Mouse (Mus musculus) left cerebral cortex, adult 2 months (tissue): Measurements from ENCODE around the gene Gpcpd1. TPM values are rescaled to one million over a fixed set of nuclear protein-coding genes. Genes with fewer than 3 reads are reported as not detected.
A peak's percentile ranks its signal among the peaks of the same experiment; 100 is the strongest.

Source experiments
- DNase-seq, 2 experiments: peaks; one replicate each; pipeline ENCODE4 v3.0.0; 2021 to 2022; ENCODE audit warnings: low spot score in 2 of 2, mixed read lengths in 1 of 2; ENCODE audit errors: extremely low spot score in 1 of 2
- H3K27ac ChIP-seq: fragments of 200-600 bp; 2 replicates; pipeline ENCODE4 v1.8.1; 2022
- H3K4me3 ChIP-seq: fragments of 200-600 bp; 2 replicates; pipeline ENCODE4 v1.8.1; 2022
- CTCF ChIP-seq: fragments of 200-600 bp; IDR thresholded peaks from 2 replicates; pipeline ENCODE4 v1.8.1; 2022; ENCODE audit warnings: antibody characterized with exemption, mild to moderate bottlenecking, moderate library complexity
- intact Hi-C: fragments of 180-260 bp; cut with DNase I; formaldehyde crosslinking; loops from one replicate; pipeline ENCODE4 v1.15.1; 2025
- total RNA-seq, 2 experiments: library from RNA; stranded (reverse); gene quantifications; 2 replicates each; pipeline ENCODE4 v1.2.3; 2021

Gene Gpcpd1
- total RNA-seq, 2 experiments from 2014 or later: 74.2 to 86.0 TPM

DNA sequence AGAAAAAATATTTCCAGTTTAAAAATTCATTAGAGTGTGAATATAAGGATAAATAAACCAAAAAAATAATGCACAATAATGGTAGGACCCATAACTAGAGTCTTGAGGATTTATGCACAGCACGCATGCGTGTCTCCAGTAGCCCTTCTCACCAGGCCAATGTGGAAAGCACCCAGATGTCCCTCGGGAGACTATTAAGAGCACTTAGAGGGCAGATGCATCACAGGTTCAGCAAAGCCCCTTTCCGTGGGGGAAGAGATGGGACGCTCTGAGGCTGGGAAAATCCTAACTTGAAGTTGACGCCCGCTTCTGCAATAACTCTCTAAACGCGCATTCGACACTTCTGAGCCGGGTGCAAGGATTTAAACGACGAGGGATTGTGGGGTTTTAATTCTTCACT lies 71.9 kb downstream of the Gpcpd1 start:
- Histone ChIP-seq H3K4me3 (no peak overlapping the region), H3K27ac (no peak overlapping the region)
- no peak for DNase-seq
- intact Hi-C loops: loop anchor here (1.0 to 5.0 kb wide), 3 partner anchors 186 to 302 kb away; partner anchors contain the start of genes Mcm8 and Trmt6
- no peak for TF ChIP-seq CTCF

DNA sequence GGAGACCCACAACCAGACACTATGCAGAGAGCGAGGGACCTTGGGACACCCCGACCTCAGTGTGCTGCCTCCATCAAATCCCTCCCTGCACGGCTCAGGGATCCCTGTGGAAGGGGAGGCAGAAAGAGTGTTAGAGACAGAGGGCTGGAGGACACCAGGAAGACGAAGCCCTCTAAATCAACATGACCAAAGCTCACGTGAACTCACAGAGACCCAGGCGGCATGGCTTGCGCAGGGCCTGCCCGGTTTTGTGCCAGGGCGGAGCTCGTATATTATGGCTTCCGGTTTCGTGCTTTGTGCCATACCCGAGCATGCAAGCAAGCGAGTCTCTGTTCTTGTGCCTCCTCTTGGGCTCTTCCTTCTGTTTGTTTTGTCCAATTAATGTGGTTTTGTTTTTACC lies 72.5 kb downstream of the Gpcpd1 start:
- H3K4me3 ChIP-seq: no peak overlapping the region
- no peak for DNase-seq
- TF ChIP-seq CTCF: no peak
- H3K27ac ChIP-seq: no peak overlapping the region
- intact Hi-C loops: loop anchor here (2.0 to 5.0 kb wide), 2 partner anchors 202 to 302 kb away; partner anchors contain the start of genes Mcm8 and Trmt6

DNA sequence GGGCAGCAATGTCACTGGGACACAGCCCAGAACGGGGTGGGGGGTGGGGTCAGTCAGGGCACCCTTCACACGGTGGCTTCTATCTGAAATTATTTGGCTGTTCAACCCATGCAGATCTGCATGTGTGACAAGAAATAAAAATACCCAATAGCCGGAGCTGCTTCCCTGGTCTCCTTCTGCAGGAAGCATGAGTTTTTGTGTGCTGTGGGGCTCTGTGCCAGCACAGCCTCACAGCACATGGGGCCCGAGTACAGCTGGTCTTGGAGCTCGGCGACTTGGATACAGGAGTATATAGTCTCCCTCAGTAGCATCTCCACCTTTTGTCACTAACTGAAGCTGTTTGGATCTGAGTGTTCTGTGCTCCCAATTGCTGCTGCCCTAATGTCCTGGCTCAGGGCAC lies 73.2 kb downstream of the Gpcpd1 start:
- no peak overlapping the region for H3K4me3 ChIP-seq
- peak overlapping the region; percentile 83 for H3K27ac ChIP-seq
- peak in 1 of 2 experiments; percentile 53 for DNase-seq
- TF ChIP-seq CTCF: no peak
- intact Hi-C loops: loop anchor here (2.0 to 5.0 kb wide), 2 partner anchors 173 to 202 kb away; partner anchors contain the start of gene Shld1

DNA sequence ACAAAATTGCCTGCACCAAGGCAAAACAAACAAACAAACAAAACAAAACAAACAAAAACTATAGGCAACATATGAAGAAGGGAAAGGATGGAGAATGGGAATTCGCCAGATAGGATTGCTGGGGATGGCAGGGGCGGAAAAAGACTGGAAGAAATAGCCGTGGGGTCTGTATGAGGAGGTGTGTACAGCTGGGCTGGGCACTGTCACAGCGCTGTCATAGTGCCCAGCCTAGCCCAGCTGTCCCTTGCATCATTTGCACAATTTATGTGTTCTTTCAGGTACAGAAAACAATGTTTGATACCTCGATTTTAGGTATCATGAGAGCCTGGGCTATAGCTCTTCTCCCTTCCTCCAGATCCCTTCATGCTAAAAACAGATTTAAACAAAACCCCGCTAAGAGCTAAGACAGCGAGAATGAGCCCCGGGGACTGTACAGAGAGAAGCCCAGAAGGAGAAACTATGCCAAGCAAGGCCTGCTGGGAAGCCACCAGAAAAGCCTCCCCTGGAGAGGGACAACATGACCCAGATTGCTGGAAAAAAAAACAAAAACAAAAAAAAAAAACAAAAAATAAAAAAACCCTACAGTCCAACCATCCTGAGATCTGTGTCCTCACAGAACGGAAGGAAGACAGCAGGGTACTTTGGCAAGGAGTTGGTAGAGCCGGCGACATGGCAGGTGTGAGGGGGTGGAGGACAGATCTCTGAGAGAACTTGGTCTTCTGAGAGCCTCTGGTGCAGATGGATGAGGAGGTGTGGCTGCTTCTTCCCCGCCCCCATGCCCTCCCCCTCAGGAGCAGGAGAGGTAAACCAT lies 74.0 kb downstream of the Gpcpd1 start:
- Histone ChIP-seq H3K27ac (peak overlapping the region; percentile 83), H3K4me3 (no peak overlapping the region)
- peak in 1 of 2 experiments; percentile 57 for DNase-seq
- TF ChIP-seq CTCF: no peak
- intact Hi-C loops: loop anchor here (2.0 to 5.0 kb wide), 3 partner anchors 174 to 267 kb away; partner anchors contain the start of genes Chgb and Shld1

DNA sequence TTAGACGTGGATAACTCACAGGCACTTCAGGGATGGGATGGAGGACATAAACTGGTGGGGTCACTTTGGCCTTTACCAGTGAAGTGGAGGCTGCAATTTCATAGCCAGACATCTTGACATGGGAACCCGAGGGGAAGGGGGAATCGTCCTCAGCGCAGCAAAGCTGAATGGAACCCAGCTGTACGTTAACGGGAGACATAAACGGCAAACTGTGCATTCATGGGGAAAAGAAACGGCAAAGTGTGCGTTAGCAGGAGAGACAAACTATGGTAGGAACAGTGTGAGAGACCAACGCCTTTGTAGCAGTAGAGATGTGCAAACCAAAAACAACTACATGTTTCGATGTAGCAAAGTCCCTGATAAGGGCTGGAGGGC lies 74.6 kb downstream of the Gpcpd1 start:
- H3K27ac ChIP-seq: peak overlapping the region; percentile 83
- DNase-seq: no peak
- TF ChIP-seq CTCF: no peak
- intact Hi-C loops: loop anchor here (2.0 to 5.0 kb wide), 2 partner anchors 174 to 268 kb away; partner anchors contain the start of genes Chgb and Shld1
- no peak overlapping the region for H3K4me3 ChIP-seq

DNA sequence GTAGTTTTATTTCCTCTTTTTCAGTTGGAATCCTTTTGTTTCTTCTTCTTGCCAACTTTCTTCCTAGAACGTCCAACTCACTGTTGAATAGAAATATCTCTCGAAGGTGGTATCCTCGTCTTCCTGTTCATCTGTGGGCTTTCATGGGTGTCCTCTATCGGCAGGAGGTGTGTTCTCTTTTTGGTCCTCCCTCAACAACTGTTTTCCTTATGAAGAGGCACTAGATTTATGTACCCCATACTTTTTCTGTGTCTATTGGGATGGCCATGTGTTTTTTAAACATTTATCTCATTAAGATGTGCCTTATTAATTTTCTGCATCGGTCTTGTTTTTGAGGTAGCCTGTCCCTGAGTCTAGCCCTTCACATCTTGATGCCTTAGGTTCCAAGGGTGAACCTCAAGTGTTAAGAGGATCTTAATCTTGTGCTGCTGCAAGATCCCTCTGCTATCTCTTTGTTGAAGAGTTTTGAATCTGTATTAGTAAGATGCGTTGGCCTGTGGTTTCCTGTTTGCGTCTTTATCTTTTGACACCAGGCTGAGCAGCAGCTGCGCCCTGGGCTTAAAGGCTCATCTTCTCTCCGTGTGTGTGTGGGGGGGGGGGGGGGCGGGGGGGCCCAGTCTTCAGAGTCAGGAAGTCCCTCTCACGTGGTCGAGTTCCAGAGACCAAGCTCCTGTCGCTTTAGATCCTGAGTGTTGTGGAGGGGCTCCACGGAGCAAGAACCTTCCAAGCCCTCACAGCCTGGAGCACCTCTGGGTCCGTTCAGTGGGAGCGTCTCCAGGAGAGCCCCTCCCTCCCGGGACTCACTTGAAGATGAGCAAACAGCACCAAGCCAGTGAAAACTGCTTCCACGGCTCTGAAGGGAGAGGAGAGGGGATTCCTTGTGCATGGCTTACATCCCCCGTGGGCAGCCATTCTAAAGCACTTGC lies 75.2 kb downstream of the Gpcpd1 start:
- intact Hi-C loops: loop anchor here (2.0 to 5.0 kb wide), 2 partner anchors 175 to 268 kb away; partner anchors contain the start of genes Chgb and Shld1
- no peak for TF ChIP-seq CTCF
- no peak for DNase-seq
- H3K27ac ChIP-seq: peak overlapping the region; percentile 83; the same call in 1 of the 2 replicates
- H3K4me3 ChIP-seq: no peak overlapping the region

DNA sequence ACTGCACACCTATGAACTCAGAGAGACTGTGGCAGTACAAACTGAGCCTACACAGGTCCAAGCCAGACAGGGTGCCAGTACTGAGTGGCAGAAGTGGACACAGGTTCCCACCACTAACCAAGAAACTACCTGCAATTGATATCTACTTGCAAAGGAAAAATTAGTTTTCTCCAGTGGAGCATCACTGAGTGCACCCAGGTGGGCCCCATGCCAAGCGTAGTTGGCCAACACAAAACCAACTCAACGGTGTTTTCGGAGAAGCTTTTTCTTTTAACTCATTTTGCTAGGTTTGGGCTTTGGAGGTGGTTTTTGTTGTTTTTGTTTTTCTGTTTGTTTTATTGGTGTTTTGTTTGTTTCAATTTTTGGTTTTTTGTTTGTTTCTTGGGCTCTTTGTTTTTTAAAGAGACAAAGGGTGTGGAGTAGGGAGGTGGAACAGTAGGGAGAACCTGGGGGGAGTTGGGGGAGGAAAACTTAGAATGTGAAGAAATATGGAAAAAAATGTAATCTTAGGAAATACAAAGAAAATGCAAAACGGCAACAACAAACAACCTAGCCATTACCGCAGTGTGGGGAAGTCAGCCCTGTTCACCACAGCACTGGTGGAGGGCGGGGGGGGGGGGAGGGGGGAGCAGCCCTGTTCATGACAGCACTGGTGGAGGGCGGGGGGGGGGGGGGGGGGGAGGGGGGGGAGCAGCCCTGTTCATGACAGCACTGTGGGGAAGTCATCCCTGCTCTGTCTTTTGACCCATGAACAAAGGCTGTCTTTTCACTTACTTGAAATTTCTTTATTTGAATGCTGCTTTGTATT lies 76.3 kb downstream of the Gpcpd1 start:
- no peak overlapping the region for H3K4me3 ChIP-seq
- DNase-seq: no peak
- no peak for TF ChIP-seq CTCF
- no peak overlapping the region for H3K27ac ChIP-seq
- intact Hi-C loops: loop anchor here (5.0 kb wide), 1 partner anchor 176 kb away; the partner anchor contains the start of gene Shld1

DNA sequence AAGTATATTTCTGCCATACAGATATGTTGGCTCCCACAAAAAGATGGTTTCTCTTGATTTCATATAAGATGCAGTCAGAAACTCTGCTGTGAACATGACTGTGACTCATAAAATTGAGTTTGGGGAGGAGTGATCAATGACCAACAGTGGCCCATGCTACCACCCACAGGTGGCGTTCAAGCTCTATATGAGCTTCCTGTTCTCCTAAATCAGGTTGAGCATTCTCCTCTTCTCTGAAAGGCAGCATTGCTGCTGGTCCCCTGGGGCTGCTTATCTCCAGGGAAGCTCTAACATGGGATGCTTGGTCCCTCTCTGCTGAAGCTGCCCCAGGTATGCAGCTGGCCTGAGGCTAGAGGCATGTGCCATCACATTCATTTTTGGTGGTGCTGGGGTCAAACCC lies 77.8 kb downstream of the Gpcpd1 start:
- intact Hi-C loops: loop anchor here (5.0 kb wide), 2 partner anchors 132 to 178 kb away; partner anchors contain the start of gene Shld1
- Histone ChIP-seq H3K4me3 (no peak overlapping the region), H3K27ac (0 out of 2 replicates have a peak overlapping the region, but pooled peaks have one; percentile 32)
- no peak for DNase-seq
- TF ChIP-seq CTCF: no peak

DNA sequence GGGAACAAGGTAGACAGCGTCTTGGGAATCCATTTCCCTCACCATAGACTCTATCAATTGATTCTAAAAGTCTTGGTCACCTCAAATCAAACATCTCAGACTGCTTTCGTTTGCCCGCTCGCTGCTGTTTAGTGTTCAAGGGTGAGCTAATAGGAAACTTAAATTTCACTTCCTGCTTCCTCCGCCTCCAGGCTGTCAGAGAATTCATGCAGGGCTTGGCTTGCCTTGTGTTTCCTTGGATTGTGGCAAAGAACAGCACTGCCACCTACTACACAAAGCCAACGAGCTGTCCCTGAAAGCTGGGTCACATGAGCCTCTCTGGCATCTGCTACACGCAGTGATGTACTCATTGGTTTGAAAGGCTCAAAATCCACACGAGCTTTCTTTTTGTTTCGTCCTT lies 78.3 kb downstream of the Gpcpd1 start:
- Histone ChIP-seq H3K27ac (0 out of 2 replicates have a peak overlapping the region, but pooled peaks have one; percentile 32), H3K4me3 (no peak overlapping the region)
- no peak for DNase-seq
- intact Hi-C loops: loop anchor here (5.0 kb wide), 1 partner anchor 132 kb away; no protein-coding TSS in a partner anchor
- TF ChIP-seq CTCF: no peak

DNA sequence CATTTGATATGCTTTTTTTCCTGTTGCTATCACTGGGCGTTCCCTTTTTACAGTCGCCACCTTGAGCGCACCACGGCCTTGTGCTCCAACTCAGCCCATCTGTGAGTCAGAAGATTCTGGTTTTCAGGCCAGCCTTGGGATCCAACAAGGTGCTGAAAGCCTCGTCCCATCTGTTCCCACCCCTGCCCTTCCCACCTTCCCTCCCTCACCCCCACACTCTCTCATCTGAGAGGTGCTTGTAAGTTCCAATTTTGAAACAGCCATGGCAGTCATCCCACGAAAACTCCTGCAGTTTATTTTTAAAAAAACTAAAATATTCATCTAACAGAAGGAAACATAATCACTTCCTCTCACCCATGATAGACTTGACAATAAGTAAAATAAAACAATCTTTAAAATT lies 80.0 kb downstream of the Gpcpd1 start:
- Histone ChIP-seq H3K4me3 (no peak overlapping the region), H3K27ac (no peak overlapping the region; the same call in 1 of the 2 replicates)
- TF ChIP-seq CTCF: no peak
- DNase-seq: no peak
- intact Hi-C loops: loop anchor here (5.0 kb wide), 1 partner anchor 130 kb away; no protein-coding TSS in a partner anchor
